Mouse (Mus musculus) intestine, embryonic 14.5 days (tissue): ENCODE results near the gene Taf1c. TPM values are rescaled to one million over a fixed set of nuclear protein-coding genes. Genes with fewer than 3 reads are reported as not detected.

ENCODE experiments used
- ATAC-seq: fragments of 200-750 bp; cut with Nextera tagmentation; replicated peaks from 2 replicates; pipeline ENCODE4 v1.8.0; 2017; ENCODE audit warnings: low read depth, moderate number of reproducible peaks, moderate TSS enrichment, moderate library complexity; ENCODE audit not compliant: low FRiP score, low TSS enrichment
- DNase-seq: peaks from one replicate; pipeline ENCODE4 v3.0.0-alpha.2; 2018; ENCODE audit warnings: low spot score
- H3K27ac ChIP-seq: fragments of 300-500 bp; sonication (generic); 2 replicates; pipeline ENCODE4 v1.5.1; 2014; ENCODE audit warnings: low read depth, mild to moderate bottlenecking, control low read depth
- H3K27me3 ChIP-seq: fragments of 300-500 bp; sonication (generic); replicated peaks from 2 replicates; pipeline ENCODE4 v1.6.1; 2014; ENCODE audit warnings: low read length, control low read depth; ENCODE audit not compliant: control insufficient read depth, insufficient read depth
- H3K36me3 ChIP-seq: fragments of 300-500 bp; sonication (generic); 2 replicates; pipeline ENCODE4 v1.6.1; 2014; ENCODE audit warnings: low read length, control low read depth; ENCODE audit not compliant: control insufficient read depth, insufficient read depth
- H3K4me1 ChIP-seq: fragments of 300-500 bp; sonication (generic); replicated peaks from 2 replicates; pipeline ENCODE4 v1.6.1; 2014; ENCODE audit warnings: low read length, control low read depth, mixed read lengths; ENCODE audit not compliant: control insufficient read depth, insufficient read depth
- H3K4me2 ChIP-seq: fragments of 300-500 bp; sonication (generic); 2 replicates; pipeline ENCODE4 v1.6.1; 2014; ENCODE audit warnings: low read length
- H3K4me3 ChIP-seq: fragments of 300-500 bp; sonication (generic); 2 replicates; pipeline ENCODE4 v1.5.1; 2014; ENCODE audit warnings: low read depth, low read length, control low read depth, mixed read lengths
- H3K9ac ChIP-seq: fragments of 300-500 bp; sonication (generic); 2 replicates; pipeline ENCODE4 v1.6.1; 2014; ENCODE audit warnings: mild to moderate bottlenecking, low read length
- H3K9me3 ChIP-seq: fragments of 300-500 bp; sonication (generic); 2 replicates; pipeline ENCODE4 v1.6.1; 2016; ENCODE audit warnings: low read length, control low read depth; ENCODE audit not compliant: control insufficient read depth
- WGBS: fragments of 180-500 bp; shearing (Covaris S2); extraction: QIAGEN DNeasy Blood & Tissue Kit; methylation state at CpG from one replicate; pipeline ENCODE4 v1.1.7; 2014; 5-methylcytosine and 5-hydroxymethylcytosine counted together
- polyA plus RNA-seq: library from polyadenylated mRNA; unstranded; fragments of >200 nt; fragmentation: Nextera tagmentation; extraction: Ambion mirVana; gene quantifications from 2 replicates; pipeline ENCODE4 v1.2.1, GENCODE M21; 2014

Gene Taf1c
- polyA plus RNA-seq, 1 experiment from 2014 or later, result 12.6 TPM

DNA sequence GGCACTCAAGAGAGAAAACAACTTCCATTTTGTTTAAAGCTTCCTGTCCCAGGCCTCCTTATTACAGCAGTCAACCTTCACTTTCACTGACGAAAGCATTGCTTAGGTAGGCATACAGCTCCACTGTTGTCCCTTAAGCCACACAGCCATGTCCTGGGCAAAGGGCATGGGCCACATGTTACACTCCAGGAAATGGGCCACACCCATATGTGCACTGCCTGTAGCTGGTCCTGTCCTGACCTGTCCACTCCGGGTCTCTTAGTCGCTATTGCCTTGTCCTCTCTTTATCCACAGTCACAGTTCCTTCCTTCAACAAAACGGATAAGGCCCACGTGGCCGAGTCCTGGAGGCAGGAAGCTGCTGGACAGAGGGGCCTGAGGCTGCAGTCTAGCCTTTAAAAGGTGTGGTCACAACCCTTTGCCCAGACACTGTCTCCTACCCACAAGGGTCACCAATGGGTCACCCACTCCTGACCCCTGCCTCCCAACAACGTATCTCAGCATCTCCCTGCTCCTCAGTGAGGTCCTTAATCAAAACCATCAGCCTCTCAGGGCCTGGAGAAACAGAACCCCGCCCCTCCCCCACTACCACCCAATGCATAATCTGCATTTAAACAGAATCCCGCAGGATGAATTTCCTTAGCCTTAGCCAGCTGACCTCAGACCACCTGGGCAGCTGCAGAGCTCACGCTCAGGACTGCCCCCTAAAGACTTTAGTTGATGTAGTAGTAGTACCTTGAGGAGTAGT is 22.8 kb upstream of the Taf1c start:
- Histone ChIP-seq H3K9ac (no peak overlapping the region), H3K27me3 (no peaks in the 10 kb centered on the region), H3K4me3 (no peak overlapping the region), H3K36me3 (no peaks in the 10 kb centered on the region), H3K4me1 (no peaks in the 10 kb centered on the region), H3K4me2 (no peak overlapping the region), H3K27ac (no peak overlapping the region), H3K9me3 (no peaks in the 10 kb centered on the region)
- ATAC-seq (no peak), DNase-seq (no peak)
- WGBS, result 36% methylated on average over 10 of the region's 10 CpGs

DNA sequence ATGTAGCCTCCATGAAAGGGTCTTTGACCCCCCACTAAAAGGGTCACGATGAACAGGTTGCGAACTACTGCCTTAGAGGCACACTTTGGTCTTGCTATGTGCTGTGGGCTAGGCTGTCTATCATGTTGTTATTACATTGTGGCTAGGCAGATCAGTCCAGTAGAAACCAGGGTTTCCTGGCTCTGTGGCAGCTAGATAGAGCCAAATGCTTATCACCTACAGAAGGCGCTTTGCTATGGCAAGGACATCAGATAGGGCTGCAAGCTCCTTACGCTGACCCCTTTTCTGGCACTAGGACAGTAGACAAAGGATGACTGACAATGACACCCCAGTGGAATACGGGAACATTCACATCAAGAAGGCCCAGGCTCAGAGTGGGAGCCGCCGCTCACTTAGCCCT is 22.2 kb upstream of the Taf1c start:
- no peak overlapping the region for H3K9ac ChIP-seq
- no peak overlapping the region for H3K4me2 ChIP-seq
- WGBS, result 87% methylated on average over 7 of the region's 7 CpGs
- H3K9me3 ChIP-seq, result no peaks in the 10 kb centered on the region
- DNase-seq (no peak), ATAC-seq (no peak)
- no peaks in the 10 kb centered on the region for H3K36me3 ChIP-seq
- no peak overlapping the region for H3K4me3 ChIP-seq
- no peak overlapping the region for H3K27ac ChIP-seq
- H3K27me3 ChIP-seq, result no peaks in the 10 kb centered on the region
- no peaks in the 10 kb centered on the region for H3K4me1 ChIP-seq

DNA sequence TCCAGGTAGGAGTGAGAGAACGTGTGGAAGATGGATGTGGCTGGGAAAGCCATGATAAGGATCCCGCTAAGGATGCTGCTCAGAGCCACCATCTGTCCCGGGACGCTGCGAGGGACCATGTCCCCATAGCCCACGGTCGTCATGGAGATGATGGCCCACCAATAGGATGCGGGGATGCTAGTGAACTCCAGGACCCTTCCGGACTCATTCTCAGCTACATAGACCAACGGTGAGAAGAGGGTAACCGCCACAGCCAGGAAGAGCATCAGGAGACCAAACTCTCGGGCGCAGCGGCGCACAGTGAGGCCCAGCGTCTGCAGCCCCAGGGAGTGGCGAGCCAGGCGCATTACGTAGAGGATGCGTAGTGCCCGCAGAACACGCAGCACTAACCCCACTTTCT is 20.8 kb upstream of the Taf1c start:
- DNase-seq (no peak), ATAC-seq (no peak)
- Histone ChIP-seq H3K36me3 (no peaks in the 10 kb centered on the region), H3K27me3 (no peaks in the 10 kb centered on the region), H3K9ac (no peak overlapping the region), H3K27ac (no peak overlapping the region), H3K4me2 (no peak overlapping the region), H3K9me3 (no peaks in the 10 kb centered on the region), H3K4me3 (no peak overlapping the region), H3K4me1 (no peaks in the 10 kb centered on the region)
- 82% methylated on average over 22 of the region's 22 CpGs for WGBS

DNA sequence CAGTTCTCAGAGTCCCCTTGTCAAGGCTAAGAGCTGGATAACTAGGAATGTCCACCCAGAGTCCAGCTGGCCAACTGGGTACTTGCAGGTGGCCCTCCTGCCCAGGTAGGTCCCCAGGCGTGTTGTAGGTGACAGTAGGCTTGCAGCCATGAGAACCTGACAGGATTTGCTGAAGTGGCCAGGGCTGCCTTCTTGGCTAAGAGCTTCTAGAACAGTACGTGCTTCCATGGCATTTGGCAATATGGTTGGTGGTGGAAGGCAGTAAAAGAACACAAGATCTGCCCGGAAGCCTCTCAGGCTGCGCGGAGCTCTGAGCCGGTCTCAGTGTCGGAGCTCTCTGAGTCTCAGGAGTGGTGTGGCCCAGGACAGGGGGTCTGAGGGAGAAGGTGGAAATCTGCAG is 19.9 kb upstream of the Taf1c start:
- DNase-seq (no peak), ATAC-seq (no peak)
- Histone ChIP-seq H3K4me3 (no peak overlapping the region), H3K27me3 (no peaks in the 10 kb centered on the region), H3K4me2 (no peak overlapping the region), H3K9ac (no peak overlapping the region), H3K36me3 (no peaks in the 10 kb centered on the region), H3K4me1 (no peaks in the 10 kb centered on the region), H3K27ac (no peak overlapping the region), H3K9me3 (no peaks in the 10 kb centered on the region)
- WGBS, result 93% methylated on average over 7 of the region's 7 CpGs

DNA sequence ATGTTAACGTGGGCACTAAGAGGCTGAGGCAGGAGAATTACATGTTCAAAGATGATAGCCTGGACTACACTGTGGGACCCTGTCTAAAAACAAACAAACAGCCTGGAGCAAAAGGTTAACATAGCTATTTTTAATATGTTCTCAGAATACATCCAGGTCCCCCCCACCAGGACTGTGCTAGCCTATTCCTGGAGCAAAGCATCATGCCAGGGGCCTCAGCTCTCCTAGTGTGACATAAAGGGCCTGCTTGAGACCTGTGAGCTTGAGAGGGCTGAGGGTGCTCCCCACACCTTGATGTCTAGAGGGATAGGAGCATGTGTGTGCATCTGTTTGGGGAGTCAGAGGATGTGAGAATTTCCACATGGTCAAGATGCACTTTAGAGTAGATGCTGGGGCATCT is 18.7 kb upstream of the Taf1c start:
- Histone ChIP-seq H3K9me3 (no peaks in the 10 kb centered on the region), H3K4me3 (no peak overlapping the region), H3K4me1 (no peaks in the 10 kb centered on the region), H3K27ac (no peak overlapping the region), H3K36me3 (no peaks in the 10 kb centered on the region), H3K27me3 (no peaks in the 10 kb centered on the region), H3K9ac (no peak overlapping the region), H3K4me2 (no peak overlapping the region)
- no peak for DNase-seq
- no peak for ATAC-seq
- 59% methylated on average over 1 of the region's 1 CpGs for WGBS

DNA sequence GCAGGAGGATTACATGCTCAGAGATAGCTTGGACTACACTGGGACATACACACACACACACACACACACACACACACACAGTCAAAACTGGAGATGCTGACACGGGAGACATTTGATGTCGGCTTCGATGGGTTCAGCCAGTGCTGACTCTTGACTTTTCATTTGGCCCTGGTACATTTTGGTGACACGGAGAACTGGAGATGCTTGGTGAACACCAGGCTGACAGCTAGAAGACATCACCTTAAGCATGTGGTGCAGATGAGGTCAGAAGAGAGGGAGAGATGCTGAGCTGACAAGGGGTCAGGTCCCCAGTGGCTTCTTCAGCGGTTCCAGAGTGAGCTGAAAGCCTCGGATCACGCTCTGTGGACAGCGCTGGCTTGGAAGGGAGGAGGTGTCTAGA is 18.0 kb upstream of the Taf1c start:
- Histone ChIP-seq H3K4me2 (no peak overlapping the region), H3K4me3 (no peak overlapping the region), H3K4me1 (no peaks in the 10 kb centered on the region), H3K27ac (no peak overlapping the region), H3K9ac (no peak overlapping the region), H3K9me3 (no peaks in the 10 kb centered on the region), H3K36me3 (no peaks in the 10 kb centered on the region), H3K27me3 (no peaks in the 10 kb centered on the region)
- DNase-seq (no peak), ATAC-seq (no peak)
- 88% methylated on average over 8 of the region's 8 CpGs for WGBS

DNA sequence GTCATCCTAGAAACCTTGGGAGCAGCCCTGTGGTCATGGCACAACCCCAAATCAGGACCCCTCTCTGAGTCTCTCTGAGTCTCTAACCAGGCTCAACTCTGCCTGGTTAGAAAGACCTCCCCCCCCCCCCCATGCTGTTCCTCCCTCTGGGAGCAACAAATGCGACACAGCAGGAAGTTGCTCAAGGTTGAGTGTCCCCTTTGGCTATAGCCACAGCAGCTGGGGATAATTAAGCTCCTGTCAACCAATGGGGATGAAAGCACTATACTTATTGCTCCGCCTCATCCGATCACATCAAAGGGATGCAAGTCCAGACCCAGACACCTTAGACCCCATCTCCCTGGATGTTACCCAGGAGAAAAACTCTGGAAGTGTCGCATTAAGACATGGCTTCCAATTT is 17.5 kb upstream of the Taf1c start:
- 62% methylated on average over 4 of the region's 4 CpGs for WGBS
- DNase-seq (no peak), ATAC-seq (no peak)

DNA sequence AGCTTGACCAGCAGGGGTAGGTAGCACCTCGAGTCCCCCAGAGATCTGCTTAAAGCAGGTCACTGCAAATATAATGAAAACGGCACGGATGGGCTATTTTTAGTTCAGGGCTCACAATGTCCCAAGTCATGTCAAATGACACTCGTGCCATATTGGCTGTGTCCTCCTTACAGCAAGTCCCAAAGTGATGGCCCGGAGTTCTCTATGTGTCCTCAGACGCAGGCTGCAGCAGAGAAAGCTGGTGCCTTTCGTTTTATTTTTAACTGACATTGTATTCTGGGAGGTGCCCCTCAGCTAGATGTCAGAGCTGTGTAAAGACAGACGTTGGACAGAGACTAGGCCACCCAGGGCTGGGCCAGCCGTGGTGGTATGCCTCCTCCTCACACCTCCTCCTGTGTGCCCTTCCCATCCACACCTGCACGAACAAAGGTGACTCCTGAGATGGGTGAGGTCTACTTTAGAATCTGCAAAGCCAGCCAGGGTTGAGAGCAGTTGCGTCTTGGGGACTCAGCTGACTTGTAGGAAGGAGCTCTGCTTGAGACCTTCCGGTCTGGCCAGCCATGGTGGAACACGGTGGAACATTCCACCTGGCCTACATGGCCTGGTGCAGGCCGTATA is 15.9 kb upstream of the Taf1c start:
- no peak overlapping the region for H3K4me2 ChIP-seq
- WGBS, result 85% methylated on average over 14 of the region's 14 CpGs
- no peak for ATAC-seq
- H3K27ac ChIP-seq, result no peak overlapping the region
- H3K36me3 ChIP-seq, result no peaks in the 10 kb centered on the region
- no peak overlapping the region for H3K9ac ChIP-seq
- no peak overlapping the region for H3K4me3 ChIP-seq
- DNase-seq, result no peak
- no peaks in the 10 kb centered on the region for H3K9me3 ChIP-seq
- no peaks in the 10 kb centered on the region for H3K4me1 ChIP-seq
- no peaks in the 10 kb centered on the region for H3K27me3 ChIP-seq

More for the DNA sequence above, 17.5 kb upstream of the Taf1c start:
- no peak overlapping the region for H3K27ac ChIP-seq
- no peak overlapping the region for H3K4me3 ChIP-seq
- H3K4me2 ChIP-seq, result no peak overlapping the region
- no peaks in the 10 kb centered on the region for H3K27me3 ChIP-seq
- H3K36me3 ChIP-seq, result no peaks in the 10 kb centered on the region
- H3K9ac ChIP-seq, result no peak overlapping the region
- H3K4me1 ChIP-seq, result no peaks in the 10 kb centered on the region
- H3K9me3 ChIP-seq, result no peaks in the 10 kb centered on the region
